Mouse (Mus musculus): ENCODE measurements around the gene Ahsa2.

DNA sequence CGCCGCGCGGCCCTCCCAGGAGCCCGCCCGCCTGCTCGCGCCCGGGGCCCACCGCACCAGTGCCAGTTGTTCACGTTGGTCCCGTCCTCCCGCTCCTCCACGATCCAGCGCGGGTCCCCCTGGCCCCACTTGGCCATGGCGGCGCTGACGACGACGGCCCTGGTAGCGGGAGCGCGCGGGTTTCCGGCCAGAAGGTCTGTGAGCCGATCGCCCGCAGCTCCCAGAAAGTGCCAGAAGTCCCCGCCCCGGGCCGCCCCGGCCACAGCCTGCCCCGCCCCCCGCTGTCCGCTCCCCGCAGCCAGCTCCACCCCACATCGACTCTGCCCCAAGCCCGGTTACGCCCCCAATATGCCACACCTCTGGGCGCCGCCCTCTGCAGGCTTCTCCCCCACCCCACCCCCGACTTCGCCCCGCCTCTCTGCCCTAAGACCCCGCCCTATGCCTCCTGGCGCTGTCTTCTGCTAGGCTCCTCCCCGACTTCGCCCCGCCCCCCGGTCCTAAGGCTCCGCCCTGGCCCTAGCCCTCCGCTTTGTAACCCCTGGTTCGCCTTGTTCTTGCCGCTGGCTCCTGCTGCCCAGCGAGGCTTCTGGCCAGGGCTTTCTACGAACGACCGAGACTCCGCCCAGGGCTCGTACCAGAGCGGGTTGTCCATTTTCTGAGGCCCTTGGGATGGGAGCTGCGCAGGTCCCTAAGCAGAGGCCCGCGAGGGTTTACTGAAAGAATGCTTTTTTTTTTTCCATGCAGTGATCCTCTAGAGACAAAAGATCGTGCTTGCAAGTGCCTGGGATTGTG, at the start of gene Ahsa2:
- TF ChIP-seq CTCF (IDR thresholded peaks at IDR 0.05; ENCODE audit: control insufficient read depth, insufficient read depth, low read length) (no peak), POLR2A (IDR thresholded peaks at IDR 0.05; ENCODE audit: borderline replicate concordance, control insufficient read depth, low read depth, low read length) (peak; percentile 55; the same call in 1 of the 2 replicates)
